Mouse (Mus musculus) thymus, adult 18-20 months (tissue): ENCODE measurements around the gene Madd.

Experiments
- DNase-seq, 2 experiments: peaks; one replicate each; pipeline ENCODE4 v3.0.0; 2022; ENCODE audit warnings: mixed read lengths in 2 of 2

Gene Madd

DNA sequence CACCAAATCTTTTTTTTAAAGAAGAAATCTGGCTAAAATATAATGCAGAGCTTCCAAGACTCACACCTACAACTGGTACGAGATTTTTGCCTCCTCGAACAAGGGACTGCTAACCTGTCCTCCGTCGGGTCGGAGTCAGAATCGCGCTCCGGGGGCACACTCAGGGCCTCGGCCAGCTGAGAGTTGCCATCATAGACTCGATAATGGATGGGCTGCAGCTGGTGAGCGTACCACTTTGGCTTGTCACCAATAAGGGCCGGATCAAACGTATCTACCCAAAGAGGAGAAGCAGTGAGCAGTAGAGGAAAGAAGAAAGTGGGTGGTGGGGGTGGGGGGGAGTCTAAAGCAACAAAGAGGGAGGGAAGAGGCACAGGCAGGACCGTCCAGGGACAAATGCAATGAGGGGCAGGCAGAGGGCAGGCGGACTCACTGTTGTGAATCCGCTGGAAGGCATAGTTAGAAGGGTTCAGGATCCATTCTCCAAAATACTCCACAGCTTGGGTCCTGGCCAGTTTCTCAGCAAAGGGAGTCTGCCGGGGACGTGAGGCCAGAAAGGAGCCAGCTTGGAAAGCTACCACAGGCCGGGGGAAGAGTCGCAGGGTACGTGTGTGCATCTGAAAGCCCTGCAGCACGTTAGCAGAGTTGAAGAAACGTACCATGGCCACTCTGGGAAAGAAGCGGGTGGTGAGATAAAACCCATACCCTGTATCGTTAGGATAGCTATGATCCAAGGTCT, 13.9 kb downstream of the Madd start:
- no peak for DNase-seq

DNA sequence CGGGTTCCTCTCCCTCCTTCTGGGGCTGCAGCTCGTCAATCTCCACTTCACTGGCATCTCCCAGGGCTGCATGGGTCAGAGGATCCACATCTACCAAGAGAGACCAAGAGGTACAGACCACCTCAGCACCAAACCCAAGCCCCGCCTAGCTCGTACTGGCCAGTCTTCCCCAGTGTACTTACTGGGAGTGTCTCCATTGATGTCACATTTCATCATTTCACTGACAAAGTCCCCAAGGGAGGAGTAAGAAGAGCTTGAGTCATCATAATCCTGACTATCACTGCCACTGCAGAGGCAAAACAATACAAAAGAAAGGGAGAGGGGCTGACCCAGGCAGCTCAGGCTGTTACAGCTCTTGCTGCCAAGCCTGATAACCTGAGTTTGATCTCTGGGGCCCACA, 16.0 kb downstream of the Madd start:
- no peak for DNase-seq

DNA sequence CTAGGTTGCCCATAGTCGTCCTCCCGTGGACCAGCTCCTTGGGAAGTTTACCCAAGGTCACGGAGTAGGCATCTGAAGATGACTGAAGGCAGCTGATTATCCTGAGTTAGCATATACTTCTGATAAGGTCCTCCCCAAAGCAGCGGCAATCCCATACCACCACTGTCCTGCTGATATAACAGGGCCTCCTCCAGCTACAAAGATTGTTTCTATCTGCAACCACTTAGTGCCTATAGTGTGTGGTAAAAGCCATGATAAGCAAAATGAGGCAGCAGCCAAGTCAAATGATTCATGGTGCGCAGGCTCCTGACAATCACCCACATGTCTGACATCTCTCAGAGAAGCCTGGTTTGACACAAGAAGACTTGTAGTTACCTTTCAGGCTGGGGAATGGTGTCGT, 18.6 kb downstream of the Madd start:
- no peak for DNase-seq

- DNase-seq, result no peak
Observed at GRCm38 (mm10) chr2:91163532-91163931, 20.1 kb downstream of the Madd start.

DNA sequence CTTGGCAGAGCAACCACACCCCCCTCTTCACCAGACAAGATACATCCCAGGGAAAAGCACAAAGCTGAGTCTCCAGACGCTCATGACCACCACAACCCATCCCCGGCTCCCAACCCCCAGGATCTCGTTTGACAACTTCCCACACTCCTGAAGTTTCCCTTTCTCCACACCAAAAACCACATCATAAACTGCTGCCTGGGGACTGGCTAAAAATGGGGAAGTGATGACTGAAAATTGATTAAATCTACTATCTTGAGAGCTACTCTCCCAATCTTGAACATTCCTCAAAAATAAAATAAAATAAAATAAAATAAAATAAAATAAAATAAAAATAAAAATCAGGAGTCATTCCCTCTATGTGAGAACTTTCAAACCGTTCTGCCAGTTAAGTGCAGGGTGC, 20.7 kb downstream of the Madd start:
- DNase-seq, result no peak

DNA sequence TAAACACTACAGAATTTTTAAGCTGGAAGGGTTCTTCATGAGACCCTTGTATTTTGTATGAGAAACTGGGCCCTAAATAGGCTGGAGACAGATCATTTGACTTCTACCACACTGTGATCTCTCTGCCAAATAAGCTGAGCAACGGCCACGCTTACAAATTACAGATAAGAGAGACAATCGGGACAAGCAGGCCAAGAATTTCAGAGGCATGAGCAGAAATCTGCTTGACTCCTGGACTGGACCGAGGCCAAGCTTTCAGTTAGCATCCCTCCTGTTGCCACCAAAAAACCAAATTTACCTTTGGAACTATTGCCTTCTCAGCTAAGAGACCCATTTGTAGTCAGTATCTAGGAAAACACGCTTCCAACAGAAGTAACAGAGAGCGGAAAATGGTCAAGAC, 23.0 kb downstream of the Madd start:
- DNase-seq, result no peak

DNA sequence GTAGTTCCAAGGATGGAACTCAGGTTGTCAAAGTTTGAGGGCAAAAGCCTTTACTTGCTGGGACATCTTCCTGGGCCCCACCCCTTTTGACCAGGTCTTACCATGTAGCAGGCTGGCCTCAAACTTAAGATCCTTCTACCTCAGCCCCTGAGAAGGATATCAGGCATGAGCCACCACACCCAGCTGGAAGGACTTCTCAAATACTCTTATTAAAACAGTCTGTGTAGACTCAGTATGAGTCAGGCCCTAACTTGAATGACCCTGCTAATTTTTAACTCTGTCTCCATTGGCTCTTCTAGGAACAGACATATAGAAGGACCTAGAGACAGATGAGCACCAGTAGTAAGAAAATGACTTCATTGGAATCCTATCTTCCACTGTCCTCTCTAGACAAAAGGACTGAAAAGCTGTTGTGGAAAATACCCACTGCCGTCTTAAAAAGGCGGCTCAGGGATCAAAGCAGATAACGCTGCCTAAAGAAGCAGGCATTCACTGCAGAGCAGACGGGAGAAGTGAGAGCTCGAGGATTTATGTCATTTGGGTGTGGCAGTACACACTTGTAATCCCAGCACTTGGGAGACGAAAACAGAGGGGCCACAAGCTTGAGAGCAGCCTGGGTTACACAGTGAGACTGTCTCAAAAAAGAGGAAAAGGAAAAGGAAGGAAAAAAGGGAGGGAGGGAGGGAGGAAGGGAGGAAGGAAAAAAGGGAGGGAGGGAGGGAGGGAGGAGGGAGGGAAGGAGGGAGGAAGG, 26.5 kb downstream of the Madd start:
- no peak for DNase-seq

GRCm38 (mm10) chr2:91154091-91154490, 29.5 kb downstream of the Madd start:
- no peak for DNase-seq

- no peak for DNase-seq
Observed at GRCm38 (mm10) chr2:91152885-91153377, 30.7 kb downstream of the Madd start.

DNA sequence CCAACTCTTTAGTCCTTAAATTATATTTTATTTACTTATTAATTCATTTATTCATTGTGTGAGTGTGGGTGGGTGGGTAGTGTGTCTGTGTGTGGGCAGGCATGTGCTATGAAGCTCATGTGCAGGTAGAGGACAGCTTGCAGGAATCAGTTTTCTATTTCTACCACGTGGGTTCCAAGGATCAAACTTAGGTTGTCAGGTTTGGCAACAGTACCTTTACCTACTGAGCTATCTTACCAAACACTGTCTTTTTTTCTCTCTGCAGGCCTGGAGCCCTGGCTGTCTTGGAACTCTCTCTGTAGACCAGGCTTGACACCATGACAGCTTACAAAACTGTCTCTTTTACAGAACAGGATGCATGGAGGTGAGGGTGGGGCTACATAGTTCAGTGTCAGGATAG, 32.3 kb downstream of the Madd start:
- no peak for DNase-seq

DNA sequence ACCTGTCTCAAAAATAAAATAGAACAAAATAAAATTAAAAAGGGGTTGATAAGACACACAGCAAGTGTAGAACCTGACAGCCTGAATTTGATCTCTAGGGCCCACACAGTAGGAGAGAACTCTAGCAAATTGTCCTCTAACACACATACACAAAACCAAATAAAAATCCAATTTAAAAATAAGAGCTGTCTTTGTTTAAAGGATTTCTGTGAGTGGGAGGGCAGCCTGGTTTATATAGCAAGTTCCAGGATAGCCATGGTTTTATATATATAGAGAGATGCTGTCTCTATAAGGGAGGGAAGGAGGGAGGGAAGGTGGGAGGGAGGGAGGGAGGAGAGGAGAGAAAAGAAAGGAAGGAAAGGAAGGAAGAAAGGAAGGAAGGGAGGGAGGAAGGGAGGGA, 35.5 kb downstream of the Madd start:
- DNase-seq, result no peak

DNA sequence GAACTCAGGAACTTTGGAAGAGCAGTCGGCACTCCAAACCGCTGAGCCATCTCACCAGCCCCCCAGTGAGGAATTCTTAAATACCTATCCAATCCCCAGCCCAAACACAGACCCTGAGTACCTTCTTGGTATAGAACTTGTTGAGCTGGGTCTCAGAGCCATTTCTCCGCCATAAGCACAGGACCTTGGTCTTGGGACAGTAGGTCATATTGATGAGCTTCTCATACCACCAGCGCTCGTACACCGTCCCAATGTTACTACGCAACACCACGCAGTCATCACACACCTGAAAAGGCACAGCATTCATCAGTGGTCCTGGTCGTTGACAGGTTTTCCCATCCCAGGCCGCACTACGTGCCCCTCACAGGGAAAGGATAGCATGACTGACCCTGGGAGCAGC, 40.2 kb downstream of the Madd start:
- no peak for DNase-seq

GRCm38 (mm10) chr2:91142920-91143319, 40.7 kb downstream of the Madd start:
- DNase-seq, result no peak

GRCm38 (mm10) chr2:91139764-91140163, 43.9 kb downstream of the Madd start:
- no peak for DNase-seq

- DNase-seq, result no peak
Observed at GRCm38 (mm10) chr2:91139311-91139710, 44.3 kb downstream of the Madd start.

- no peak for DNase-seq
Observed at GRCm38 (mm10) chr2:91137481-91137880, 46.2 kb downstream of the Madd start.

- DNase-seq, result no peak
Observed at GRCm38 (mm10) chr2:91136513-91137412, 46.9 kb downstream of the Madd start.

GRCm38 (mm10) chr2:91132035-91132434, 51.6 kb downstream of the Madd start:
- DNase-seq, result no peak

DNA sequence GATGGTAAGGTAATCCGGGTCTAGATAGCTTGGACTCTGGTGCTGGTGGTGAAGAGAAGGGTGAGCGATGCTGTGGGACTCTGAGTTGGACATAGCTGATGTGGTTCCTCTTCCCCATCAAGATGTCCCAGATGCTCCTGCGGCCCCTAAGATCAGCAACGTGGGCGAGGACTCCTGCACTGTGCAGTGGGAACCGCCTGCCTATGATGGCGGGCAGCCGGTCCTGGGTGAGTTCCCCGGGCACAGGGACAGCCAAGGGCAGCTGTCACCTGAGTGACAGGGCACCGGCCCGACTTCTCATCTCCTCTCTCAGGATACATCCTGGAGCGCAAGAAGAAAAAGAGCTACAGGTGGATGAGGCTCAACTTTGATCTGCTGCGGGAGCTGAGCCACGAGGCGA, 52.4 kb downstream of the Madd start:
- no peak for DNase-seq

GRCm38 (mm10) chr2:91130126-91130525, 53.5 kb downstream of the Madd start:
- no peak for DNase-seq

- no peak for DNase-seq
Observed at GRCm38 (mm10) chr2:91128761-91129160, 54.9 kb downstream of the Madd start.

- DNase-seq, result no peak
Observed at GRCm38 (mm10) chr2:91125101-91125500, 58.5 kb downstream of the Madd start.

GRCm38 (mm10) chr2:91123521-91123920, 60.1 kb downstream of the Madd start:
- DNase-seq, result no peak
